Mouse (Mus musculus) kidney, adult 11 months (tissue): Measurements from ENCODE around the gene Gm44965.

Experiments used
- DNase-seq: peaks from one replicate; pipeline ENCODE4 v3.0.0; 2022

The Gm44965 gene

GRCm38 (mm10) chr6:48593158-48594042 is at the start of gene Gm44965, which contains the start of gene Repin1:
Gene Gm44965, plus strand, starts transcription at chr6:48593941.
Gene Repin1, plus strand, starts transcription at chr6:48593883.
- DNase-seq, result peak; percentile 95

GRCm38 (mm10) chr6:48545251-48545650 is 48.5 kb upstream of the Gm44965 start:
- no peak for DNase-seq

- peak; percentile 30 for DNase-seq
Observed at GRCm38 (mm10) chr6:48546271-48546670, 47.5 kb upstream of the Gm44965 start.

- no peak for DNase-seq
Observed at GRCm38 (mm10) chr6:48546858-48547257, 46.9 kb upstream of the Gm44965 start.

- DNase-seq, result no peak
Observed at GRCm38 (mm10) chr6:48548314-48548713, 45.4 kb upstream of the Gm44965 start.

- peak; percentile 30 for DNase-seq
Observed at GRCm38 (mm10) chr6:48552918-48553317, 40.8 kb upstream of the Gm44965 start.

GRCm38 (mm10) chr6:48553819-48554218 is 39.9 kb upstream of the Gm44965 start:
- DNase-seq, result no peak

GRCm38 (mm10) chr6:48554280-48555103 is 39.2 kb upstream of the Gm44965 start, which contains the start of gene Lrrc61:
Gene Lrrc61, plus strand, starts transcription at chr6:48554796.
- peak; percentile 95 for DNase-seq

GRCm38 (mm10) chr6:48555104-48555890 is 38.4 kb upstream of the Gm44965 start:
- peak; percentile 65 for DNase-seq

GRCm38 (mm10) chr6:48555956-48556355 is 37.8 kb upstream of the Gm44965 start:
- DNase-seq, result no peak

- DNase-seq, result peak; percentile 43
Observed at GRCm38 (mm10) chr6:48565693-48566310, 27.9 kb upstream of the Gm44965 start.

- peak; percentile 86 for DNase-seq
Observed at GRCm38 (mm10) chr6:48566312-48566711, 27.4 kb upstream of the Gm44965 start.

- DNase-seq, result peak; percentile 84
Observed at GRCm38 (mm10) chr6:48568036-48568984, 25.4 kb upstream of the Gm44965 start.

GRCm38 (mm10) chr6:48569065-48569807 is 24.5 kb upstream of the Gm44965 start:
- DNase-seq, result peak; percentile 54

GRCm38 (mm10) chr6:48572014-48572413 is 21.7 kb upstream of the Gm44965 start:
- DNase-seq, result no peak

GRCm38 (mm10) chr6:48572572-48573061 is 21.1 kb upstream of the Gm44965 start, which contains the start of gene Rarres2:
Gene Rarres2, minus strand, starts transcription at chr6:48572789.
- DNase-seq, result peak; percentile 66

GRCm38 (mm10) chr6:48573280-48573679 is 20.5 kb upstream of the Gm44965 start:
- peak; percentile 23 for DNase-seq

- no peak for DNase-seq
Observed at GRCm38 (mm10) chr6:48573981-48574380, 19.8 kb upstream of the Gm44965 start.

GRCm38 (mm10) chr6:48578736-48579135 is 15.0 kb upstream of the Gm44965 start:
- DNase-seq, result no peak

GRCm38 (mm10) chr6:48579215-48579648 is 14.5 kb upstream of the Gm44965 start:
- no peak for DNase-seq
